10 mouse cellular contexts compared by ENCODE assay signal in the genomic region with DNA sequence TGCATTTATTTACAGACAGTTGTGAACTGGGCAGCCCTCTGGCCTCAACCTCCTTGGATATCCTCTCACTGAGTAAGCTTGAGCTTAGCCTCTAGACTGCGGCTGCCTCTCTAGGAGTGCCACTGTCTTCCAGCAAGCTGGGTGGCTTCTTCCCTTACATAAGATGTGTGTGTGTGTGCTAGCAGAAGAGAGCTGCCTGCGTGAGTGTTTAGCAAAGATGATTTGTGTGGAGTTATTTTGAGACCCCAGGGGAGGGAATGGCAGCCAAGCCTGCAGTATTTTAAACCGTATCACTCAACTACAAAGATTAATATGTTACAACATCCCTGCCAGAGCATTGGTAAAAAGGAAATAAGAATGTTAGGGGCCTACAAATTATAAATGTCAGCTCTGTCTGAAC. TPM values are rescaled to one million over a fixed set of nuclear protein-coding genes. Genes with fewer than 3 reads are reported as not detected.
DNase-seq lines count a peak whose midpoint lies in the region.
"Had no signal": no experiment of that assay in that cellular context is flagged by ENCODE, and none has a peak within 500 bp of the region (broad histone marks: within the 10 kb centered on the region; RNA-seq: fewer than 3 reads in every experiment).

No protein-coding gene starts in this region.

- DNase-seq in gastrocnemius, adult 18-20 months (ENCODE audit: low spot score): peak; percentile 9
- no peak for DNase-seq in gastrocnemius, postnatal 10 days
- DNase-seq in kidney, postnatal 10 days: peak; percentile 35
- DNase-seq in kidney, adult 18-20 months: no peak
- peak; percentile 88 for DNase-seq in brain, adult 2 months (ENCODE audit: low read depth, low spot score)
- peak; percentile 67 to 77 for DNase-seq in left cerebral cortex, postnatal 14 days (ENCODE audit: low spot score in 2 of 2)
- no peak for DNase-seq in spleen, postnatal 36 days (ENCODE audit: low spot score in 2 of 2)
- DNase-seq in thymus, postnatal 4 days: no peak
- DNase-seq: adrenal gland, postnatal 10 days; cerebellum, adult 11 months had no signal

- intact Hi-C loops in left cerebral cortex, postnatal 14 days (cut with DNase I): no loop called here

RNA-seq across cellular contexts. Expression of gene Lrrc4, which starts 49.9 kb away (rescaled TPM):
- under 1 TPM; 0.39 to 0.40 TPM for total RNA-seq in gastrocnemius, adult 18-20 months (2021)
- total RNA-seq in gastrocnemius, postnatal 10 days (2021): 1 to 10 TPM; 1.0 to 1.1 TPM
- total RNA-seq in left cerebral cortex, postnatal 14 days (2021): 10 to 100 TPM; 85.2 to 95.7 TPM

Comparison
In these comparisons a context has a peak if more than half of its experiments do, and no peak if none do; other contexts are left out.
1. DNase-seq: peak in gastrocnemius, adult 18-20 months (single experiment), kidney, postnatal 10 days (single experiment), brain, adult 2 months (single experiment) and left cerebral cortex, postnatal 14 days (2 of 2); none in gastrocnemius, postnatal 10 days (single experiment), kidney, adult 18-20 months (single experiment), spleen, postnatal 36 days (0 of 2) and thymus, postnatal 4 days (single experiment).
2. RNA of gene Lrrc4, which starts 49.9 kb away (total RNA-seq): 85.2 to 95.7 TPM in left cerebral cortex, postnatal 14 days; 1.0 to 1.1 TPM in gastrocnemius, postnatal 10 days and 0.39 to 0.40 TPM in gastrocnemius, adult 18-20 months; every median in the first group is over 10 times any median in the second.